Mouse (Mus musculus) testis, adult 2 months (tissue): Measurements from ENCODE around the gene Gimap5. TPM values are rescaled to one million over a fixed set of nuclear protein-coding genes. Genes with fewer than 3 reads are reported as not detected.

Source experiments
- H3K27ac ChIP-seq: fragments of 200-500 bp; 2 replicates; pipeline ENCODE4 v1.5.1; 2012; ENCODE audit warnings: low read depth, low read length; ENCODE audit not compliant: control insufficient read depth, insufficient read depth
- H3K27me3 ChIP-seq: fragments of 200-500 bp; 2 replicates; pipeline ENCODE4 v1.6.1; 2012; ENCODE audit warnings: mild to moderate bottlenecking, low read length, moderate library complexity; ENCODE audit not compliant: control insufficient read depth, insufficient read depth
- H3K36me3 ChIP-seq: fragments of 200-500 bp; 2 replicates; pipeline ENCODE4 v1.6.1; 2012; ENCODE audit warnings: mild to moderate bottlenecking, low read length; ENCODE audit not compliant: control insufficient read depth, insufficient read depth
- H3K4me1 ChIP-seq: fragments of 200-500 bp; 2 replicates; pipeline ENCODE4 v1.6.1; 2012; ENCODE audit warnings: low read length; ENCODE audit not compliant: control insufficient read depth, insufficient read depth
- H3K4me3 ChIP-seq: fragments of 200-500 bp; 2 replicates; pipeline ENCODE4 v1.5.1; 2012; ENCODE audit warnings: low read depth, mild to moderate bottlenecking, low read length, moderate library complexity, mixed read lengths; ENCODE audit not compliant: control insufficient read depth
- CTCF ChIP-seq: fragments of 200-500 bp; IDR thresholded peaks from 2 replicates; pipeline ENCODE4 v1.5.1; 2012; ENCODE audit warnings: low read depth, mild to moderate bottlenecking, inconsistent platforms, low read length, moderate library complexity; ENCODE audit not compliant: control insufficient read depth, insufficient read depth, insufficient replicate concordance
- POLR2A ChIP-seq: fragments of 200-500 bp; IDR thresholded peaks from 2 replicates; pipeline ENCODE4 v1.6.1; 2012; ENCODE audit warnings: low read depth, mild to moderate bottlenecking, inconsistent platforms, low read length, moderate library complexity; ENCODE audit not compliant: control insufficient read depth
- polyA plus RNA-seq: library from polyadenylated mRNA; depleted of rRNA; stranded (reverse); fragments of >200 nt; gene quantifications from 2 replicates; pipeline ENCODE4 v1.2.3, GENCODE M21; 2012

Gene Gimap5
- polyA plus RNA-seq, 1 experiment = 0.30 TPM

GRCm38 (mm10) chr6:48727761-48728160 is 18.2 kb upstream of the Gimap5 start:
- H3K4me3 ChIP-seq = no peak overlapping the region
- H3K4me1 ChIP-seq = peaks cover 10% of the 10 kb centered on the region; the same call in 1 of the 2 replicates
- no peaks in the 10 kb centered on the region for H3K36me3 ChIP-seq
- no peak for TF ChIP-seq POLR2A
- no peak for TF ChIP-seq CTCF
- H3K27me3 ChIP-seq = no peaks in the 10 kb centered on the region
- H3K27ac ChIP-seq = no peak overlapping the region

- Histone ChIP-seq H3K4me1 (peaks cover 9% of the 10 kb centered on the region; the same call in 1 of the 2 replicates), H3K36me3 (no peaks in the 10 kb centered on the region), H3K27ac (no peak overlapping the region), H3K4me3 (no peak overlapping the region), H3K27me3 (no peaks in the 10 kb centered on the region)
- TF ChIP-seq POLR2A = no peak
- TF ChIP-seq CTCF = no peak
These were observed 13.1 kb upstream of the Gimap5 start for GRCm38 (mm10) chr6:48732864-48733304.

DNA sequence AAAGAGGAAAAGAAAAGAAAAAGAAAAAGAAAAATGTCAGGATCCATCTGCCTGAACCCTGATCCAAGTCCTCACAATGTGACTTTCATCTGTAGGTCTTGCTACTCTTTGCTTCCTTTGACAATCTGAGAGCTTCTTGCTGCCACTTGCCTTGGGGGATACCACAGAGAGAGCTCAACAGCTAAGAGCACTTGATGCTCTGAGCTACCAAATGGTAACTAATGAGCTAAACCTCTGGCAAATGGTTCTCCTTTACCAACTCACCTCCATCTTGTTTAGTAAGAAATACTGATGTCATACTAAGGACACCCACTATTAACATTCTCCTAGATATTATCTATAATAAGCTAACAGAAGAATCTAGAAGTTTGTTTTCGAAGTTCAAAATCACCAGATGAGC is 12.3 kb upstream of the Gimap5 start:
- Histone ChIP-seq H3K4me3 (no peak overlapping the region), H3K4me1 (peaks cover under 1% of the 10 kb centered on the region; the same call in 1 of the 2 replicates), H3K27ac (no peak overlapping the region), H3K36me3 (no peaks in the 10 kb centered on the region), H3K27me3 (no peaks in the 10 kb centered on the region)
- no peak for TF ChIP-seq POLR2A
- no peak for TF ChIP-seq CTCF

DNA sequence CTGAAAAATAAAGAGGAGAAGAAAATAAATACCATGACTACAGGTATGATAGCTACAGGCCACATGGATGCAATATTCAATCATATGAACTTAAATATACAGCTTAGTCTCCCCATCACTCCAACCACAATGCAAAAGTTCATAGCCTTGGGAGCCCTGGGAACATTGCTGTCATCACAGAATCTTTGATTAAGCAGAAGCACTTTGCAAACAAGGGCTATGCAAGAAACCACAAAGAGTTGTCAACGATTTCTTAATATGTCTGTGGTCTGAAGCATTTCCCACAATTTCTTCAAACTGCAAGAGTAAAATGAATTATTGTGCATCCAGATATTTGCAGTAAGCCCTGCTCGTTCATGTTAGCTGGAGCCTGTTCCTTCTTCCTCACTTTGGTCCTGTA is 8.9 kb upstream of the Gimap5 start:
- no peak for TF ChIP-seq POLR2A
- TF ChIP-seq CTCF = no peak

DNA sequence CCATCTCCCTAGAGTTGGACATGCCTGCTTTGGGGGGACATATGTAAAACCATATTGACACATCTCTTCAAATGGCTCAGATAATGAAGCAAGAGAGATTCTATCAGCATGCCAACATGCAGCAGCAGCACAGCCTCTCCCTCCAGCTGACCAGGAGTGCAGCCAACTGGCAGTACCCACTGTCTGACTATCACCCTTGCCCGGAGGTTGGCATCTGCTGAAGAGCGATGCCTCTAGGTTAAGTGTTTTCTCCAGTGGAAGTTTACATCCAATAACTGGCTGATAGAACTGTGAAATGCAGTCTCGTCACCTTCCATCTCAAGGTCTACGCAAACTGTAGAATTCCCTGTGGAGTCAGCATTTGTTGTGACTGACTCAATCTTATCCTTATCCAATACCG is 8.3 kb upstream of the Gimap5 start:
- TF ChIP-seq CTCF (no peak), POLR2A (no peak)
- Histone ChIP-seq H3K27ac (no peak overlapping the region), H3K4me3 (no peak overlapping the region), H3K36me3 (no peaks in the 10 kb centered on the region), H3K27me3 (no peaks in the 10 kb centered on the region), H3K4me1 (peaks cover 3% of the 10 kb centered on the region; the same call in 1 of the 2 replicates)

More for the DNA sequence above, 8.9 kb upstream of the Gimap5 start:
- Histone ChIP-seq H3K4me3 (no peak overlapping the region), H3K27me3 (no peaks in the 10 kb centered on the region), H3K36me3 (no peaks in the 10 kb centered on the region), H3K4me1 (no peaks in the 10 kb centered on the region), H3K27ac (no peak overlapping the region)

GRCm38 (mm10) chr6:48738961-48739779 is 6.8 kb upstream of the Gimap5 start, which contains the start of gene Gimap1:
Gene Gimap1, plus strand, starts transcription at chr6:48739054.
- peak within 1 kb of the TSS; percentile 24 for H3K4me3 ChIP-seq
- no peak within 1 kb of the TSS for H3K27ac ChIP-seq
- H3K36me3 ChIP-seq = no peaks in the 10 kb centered on the region
- peaks cover 7% of the 10 kb centered on the region; the same call in 1 of the 2 replicates for H3K4me1 ChIP-seq
- TF ChIP-seq CTCF = no peak
- no peak for TF ChIP-seq POLR2A
- no peaks in the 10 kb centered on the region for H3K27me3 ChIP-seq

- Histone ChIP-seq H3K27me3 (no peaks in the 10 kb centered on the region), H3K27ac (no peak overlapping the region), H3K4me1 (peaks cover 7% of the 10 kb centered on the region; the same call in 1 of the 2 replicates), H3K4me3 (no peak overlapping the region), H3K36me3 (no peaks in the 10 kb centered on the region)
- no peak for TF ChIP-seq CTCF
- no peak for TF ChIP-seq POLR2A
These were observed 6.3 kb upstream of the Gimap5 start for GRCm38 (mm10) chr6:48739780-48740055.
